Mouse (Mus musculus) bone marrow macrophage, adult 2 months (primary cell): Measurements from ENCODE around the gene Tesk2.

Experiments used
- CTCF ChIP-seq: IDR thresholded peaks from 2 replicates; pipeline ENCODE4 v1.5.1; 2012; ENCODE audit warnings: low read depth, mild to moderate bottlenecking, low read length, moderate library complexity
- POLR2A ChIP-seq: IDR thresholded peaks from 2 replicates; pipeline ENCODE4 v1.6.1; 2012; ENCODE audit warnings: mild to moderate bottlenecking, low read depth, low read length, borderline replicate concordance

DNA sequence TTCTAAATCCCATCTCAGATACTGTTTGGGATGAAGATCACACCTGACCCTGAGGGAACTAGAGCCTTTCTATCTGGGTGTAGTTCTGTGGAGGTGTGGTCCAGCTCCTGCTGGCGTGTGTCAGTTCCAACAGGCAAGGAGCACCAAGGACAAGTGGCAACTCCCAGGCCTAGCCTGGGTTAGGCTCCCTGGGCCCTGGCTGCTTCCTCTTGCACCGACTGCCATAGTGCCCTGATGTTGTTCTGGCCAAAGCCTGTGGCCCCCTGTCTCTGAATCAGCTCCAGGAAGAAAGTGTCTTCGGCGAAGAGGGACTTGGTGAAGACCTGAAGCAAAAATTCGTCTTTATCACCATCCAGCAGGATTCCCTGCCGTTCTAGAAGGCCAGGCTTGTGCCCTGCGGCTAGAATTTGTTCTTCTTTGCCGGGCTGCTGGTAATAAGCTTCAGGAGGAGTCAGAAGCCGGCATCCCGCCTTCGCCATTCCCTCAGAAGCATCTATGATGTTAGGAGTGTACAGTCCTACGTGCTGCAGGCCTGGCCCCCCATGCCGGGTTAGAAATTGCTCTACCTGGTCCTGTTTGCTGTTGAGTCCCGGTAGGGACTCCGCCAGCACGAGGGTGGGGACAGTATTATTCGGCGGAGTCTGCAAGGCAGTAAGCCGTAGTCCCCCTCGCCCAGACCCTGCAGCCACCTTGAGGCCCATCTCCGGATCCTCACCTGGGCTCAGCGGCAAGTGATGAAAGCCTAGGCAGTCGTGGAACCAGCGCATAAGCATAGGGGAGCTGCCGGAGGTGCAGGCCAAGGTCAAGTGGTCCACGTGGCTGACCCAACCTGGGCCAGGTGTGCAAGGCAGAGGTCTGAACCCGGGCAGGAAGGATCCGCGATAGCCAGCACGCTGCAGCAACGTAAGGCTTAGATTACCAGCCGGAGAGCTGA, 99.5 kb downstream of the Tesk2 start:
- TF ChIP-seq POLR2A (no peak), CTCF (no peak)
